Mouse (Mus musculus): ENCODE measurements around the gene Plrg1.

DNA sequence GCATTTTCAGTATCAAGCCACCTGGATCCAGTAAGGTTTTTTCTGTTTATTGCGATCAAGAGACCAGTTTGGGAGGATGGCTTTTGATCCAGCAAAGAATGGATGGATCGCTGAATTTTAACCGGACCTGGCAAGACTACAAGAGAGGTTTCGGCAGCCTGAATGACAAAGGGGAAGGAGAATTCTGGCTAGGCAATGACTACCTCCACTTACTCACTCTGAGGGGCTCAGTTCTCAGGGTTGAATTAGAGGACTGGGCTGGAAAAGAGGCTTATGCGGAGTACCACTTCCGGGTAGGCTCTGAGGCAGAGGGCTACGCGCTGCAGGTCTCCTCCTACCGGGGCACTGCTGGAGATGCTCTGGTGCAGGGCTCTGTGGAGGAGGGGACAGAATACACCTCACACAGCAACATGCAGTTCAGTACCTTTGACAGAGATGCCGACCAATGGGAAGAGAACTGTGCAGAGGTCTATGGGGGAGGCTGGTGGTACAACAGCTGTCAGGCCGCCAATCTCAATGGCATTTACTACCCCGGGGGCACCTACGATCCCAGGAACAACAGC is 22.5 kb upstream of the Plrg1 start:
- TF ChIP-seq CTCF (IDR thresholded peaks at IDR 0.05; ENCODE audit: low read depth) (no peak), EP300 (IDR thresholded peaks at IDR 0.05; ENCODE audit: low read depth) (no peak)

Measured in liver, postnatal 0 days (tissue).